Mouse (Mus musculus) thymus, postnatal 0 days (tissue): Measurements from ENCODE around the gene Pebp1. TPM values are rescaled to one million over a fixed set of nuclear protein-coding genes. Genes with fewer than 3 reads are reported as not detected.
"Not testable (repeated sequence)": the region's sequence is repeated elsewhere in the genome, so short reads cannot be mapped to it uniquely, and the experiment has no call there.

Experiments used
- DNase-seq: peaks from one replicate; pipeline ENCODE4 v3.0.0-alpha.2; 2015; ENCODE audit warnings: low spot score
- polyA plus RNA-seq: library from polyadenylated mRNA; unstranded; fragments of >200 nt; fragmentation: Nextera tagmentation; extraction: Ambion mirVana; gene quantifications from 2 replicates; pipeline ENCODE4 v1.2.1, GENCODE M21; 2015

The Pebp1 gene
- 420 and 455 TPM in 2 replicates for polyA plus RNA-seq

- peak; percentile 93 for DNase-seq
These were observed at the start of gene Pebp1 for GRCm38 (mm10) chr5:117286831-117287822. TSS of gene Pebp1 (minus strand) at chr5:117287625.

- DNase-seq, result no peak
These were observed 43.0 kb upstream of the Pebp1 start for GRCm38 (mm10) chr5:117330457-117330856.

GRCm38 (mm10) chr5:117326408-117326807 is 39.0 kb upstream of the Pebp1 start:
- DNase-seq, result no peak

- DNase-seq, result no peak
These were observed 36.3 kb upstream of the Pebp1 start for GRCm38 (mm10) chr5:117323751-117324150.

GRCm38 (mm10) chr5:117318741-117319629 is 31.6 kb upstream of the Pebp1 start, which contains the start of gene Vsig10:
TSS of gene Vsig10 (plus strand) at chr5:117319083.
- no peak for DNase-seq

GRCm38 (mm10) chr5:117314587-117315428 is 27.4 kb upstream of the Pebp1 start:
- no peak for DNase-seq

GRCm38 (mm10) chr5:117313909-117314308 is 26.5 kb upstream of the Pebp1 start:
- no peak for DNase-seq

- DNase-seq, result peak; percentile 26
These were observed 26.0 kb upstream of the Pebp1 start for GRCm38 (mm10) chr5:117313420-117313819.

- DNase-seq, result peak; percentile 71
These were observed 20.3 kb upstream of the Pebp1 start for GRCm38 (mm10) chr5:117307699-117308098.

GRCm38 (mm10) chr5:117306826-117307225 is 19.4 kb upstream of the Pebp1 start:
- no peak for DNase-seq

GRCm38 (mm10) chr5:117305754-117306153 is 18.3 kb upstream of the Pebp1 start:
- no peak for DNase-seq

- DNase-seq, result peak; percentile 63
These were observed 17.5 kb upstream of the Pebp1 start for GRCm38 (mm10) chr5:117304947-117305346.

GRCm38 (mm10) chr5:117303691-117304579 is 16.5 kb upstream of the Pebp1 start:
- DNase-seq, result no peak

- no peak for DNase-seq
These were observed 15.5 kb upstream of the Pebp1 start for GRCm38 (mm10) chr5:117302899-117303298.

GRCm38 (mm10) chr5:117295011-117295410 is 7.6 kb upstream of the Pebp1 start:
- DNase-seq, result no peak

GRCm38 (mm10) chr5:117293776-117294175 is 6.4 kb upstream of the Pebp1 start:
- DNase-seq, result not testable (repeated sequence)

- no peak for DNase-seq
These were observed 5.1 kb upstream of the Pebp1 start for GRCm38 (mm10) chr5:117292547-117292946.

- DNase-seq, result no peak
These were observed 3.9 kb upstream of the Pebp1 start for GRCm38 (mm10) chr5:117291312-117291711.

- no peak for DNase-seq
These were observed 2.7 kb upstream of the Pebp1 start for GRCm38 (mm10) chr5:117290081-117290480.

- no peak for DNase-seq
These were observed 2.2 kb upstream of the Pebp1 start for GRCm38 (mm10) chr5:117289646-117290045.
